Mouse (Mus musculus) left cerebral cortex, postnatal 4 days (tissue): ENCODE measurements around the gene Fpr-rs3. TPM values are rescaled to one million over a fixed set of nuclear protein-coding genes. Genes with fewer than 3 reads are reported as not detected.

Experiments used
- DNase-seq: peaks from one replicate; pipeline ENCODE4 v3.0.0-alpha.2; 2022
- intact Hi-C: fragments of 180-260 bp; cut with DNase I; formaldehyde crosslinking; loops from one replicate; pipeline ENCODE4 v1.15.1; 2025
- total RNA-seq, 2 experiments: library from RNA; stranded (reverse); gene quantifications; 2 replicates each; pipeline ENCODE4 v1.2.3; 2021

Fpr-rs3 gene
- total RNA-seq, result not detected

DNA sequence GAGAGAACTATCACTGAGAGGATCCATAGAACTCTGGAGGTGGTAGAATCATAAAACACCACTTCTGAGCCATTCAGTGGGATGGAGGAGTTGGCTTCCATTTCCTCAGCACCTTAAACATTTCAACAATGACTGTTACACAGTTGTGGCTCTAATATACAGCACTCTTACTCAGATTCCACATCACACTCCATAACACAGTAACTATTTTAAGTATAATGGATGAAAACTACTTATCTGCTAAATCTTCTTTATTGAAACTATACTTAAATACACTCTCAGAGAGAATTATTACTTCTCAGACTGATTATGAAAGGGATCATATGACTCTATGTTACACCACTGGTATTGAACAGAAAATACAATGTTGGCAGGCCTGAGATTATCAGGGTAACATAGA, at the start of gene Fpr-rs3:
TSS of gene Fpr-rs3 (minus strand) at position 101 of the 400 bp plus-strand sequence.
- no peak for DNase-seq
- intact Hi-C loops, result no loop called here

DNA sequence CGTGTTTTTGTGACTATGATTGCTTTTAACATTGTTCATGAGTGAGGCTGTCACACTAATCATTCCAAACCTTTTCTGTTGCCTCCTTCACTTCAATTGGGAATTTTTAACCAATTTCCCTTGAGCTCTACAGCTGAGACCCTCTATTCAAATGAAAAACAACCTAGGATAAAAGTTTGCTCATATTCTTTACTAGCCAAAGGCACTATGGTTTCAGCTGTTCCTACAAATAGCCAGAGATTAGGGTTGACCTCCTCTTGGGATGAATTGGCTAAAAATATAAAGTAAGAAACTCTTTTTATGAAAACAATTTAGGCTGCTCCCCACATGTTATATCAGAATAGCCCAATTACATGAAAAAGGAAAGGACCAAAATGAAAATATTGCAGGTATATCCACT, 28.4 kb downstream of the Fpr-rs3 start, which contains the start of gene Vmn2r110:
TSS of gene Vmn2r110 (minus strand) at position 101 of the 400 bp plus-strand sequence.
- no peak for DNase-seq
- intact Hi-C loops, result no loop called here

Other genes with a start within 250 kb of the Fpr-rs3 start
- gene Vmn1r224, start 210.7 kb downstream of the Fpr-rs3 start, total RNA-seq, result not detected
- gene Vmn2r108, start 143.5 kb downstream of the Fpr-rs3 start, total RNA-seq, result under 1 TPM in 1 of 2 experiments, not detected in 1; 0.04 TPM
- not detected for gene Vmn1r225, start 126.7 kb downstream of the Fpr-rs3 start, total RNA-seq
- gene Vmn2r109, start 60.1 kb downstream of the Fpr-rs3 start, total RNA-seq, result not detected
- not detected for gene Vmn2r110, start 28.5 kb downstream of the Fpr-rs3 start, total RNA-seq
- not detected for gene Vmn1r226, start 58.0 kb upstream of the Fpr-rs3 start, total RNA-seq
- gene Vmn1r227, start 105.0 kb upstream of the Fpr-rs3 start, total RNA-seq, result not detected
- not detected for gene Vmn1r228, start 161.3 kb upstream of the Fpr-rs3 start, total RNA-seq
- under 1 TPM; 0.12 to 0.16 TPM for gene Vmn1r229, start 186.7 kb upstream of the Fpr-rs3 start, total RNA-seq
- not detected for gene Vmn1r230, start 215.6 kb upstream of the Fpr-rs3 start, total RNA-seq